Mouse (Mus musculus) forebrain, embryonic 16.5 days (tissue): ENCODE results near the gene Flt4. TPM values are rescaled to one million over a fixed set of nuclear protein-coding genes. Genes with fewer than 3 reads are reported as not detected.
"Not testable (repeated sequence)": the region's sequence is repeated elsewhere in the genome, so short reads cannot be mapped to it uniquely, and the experiment has no call there.

Source experiments
- ATAC-seq: fragments of 200-750 bp; cut with Nextera tagmentation; 2 replicates; pipeline ENCODE4 v1.8.0; 2017; ENCODE audit warnings: mild to moderate bottlenecking, moderate library complexity
- H3K27ac ChIP-seq: fragments of 300-500 bp; sonication (generic); 2 replicates; pipeline ENCODE4 v1.5.1; 2014; ENCODE audit warnings: low read length, control low read depth
- H3K27me3 ChIP-seq: fragments of 300-500 bp; sonication (generic); replicated peaks from 2 replicates; pipeline ENCODE4 v1.6.1; 2014; ENCODE audit warnings: low read length; ENCODE audit not compliant: control insufficient read depth, insufficient read depth
- H3K36me3 ChIP-seq: fragments of 300-500 bp; sonication (generic); 2 replicates; pipeline ENCODE4 v1.6.1; 2014; ENCODE audit not compliant: control insufficient read depth, insufficient read depth
- H3K4me1 ChIP-seq: fragments of 300-500 bp; sonication (generic); replicated peaks from 2 replicates; pipeline ENCODE4 v1.6.1; 2014; ENCODE audit warnings: low read length; ENCODE audit not compliant: control insufficient read depth, insufficient read depth
- H3K4me2 ChIP-seq: fragments of 300-500 bp; sonication (generic); 2 replicates; pipeline ENCODE4 v1.6.1; 2014; ENCODE audit warnings: mild to moderate bottlenecking, low read length, control low read depth
- H3K4me3 ChIP-seq: fragments of 300-500 bp; sonication (generic); replicated peaks from 2 replicates; pipeline ENCODE4 v1.5.1; 2014; ENCODE audit warnings: mild to moderate bottlenecking, low read length, control low read depth
- H3K9ac ChIP-seq: fragments of 300-500 bp; sonication (generic); replicated peaks from 2 replicates; pipeline ENCODE4 v1.6.1; 2014; ENCODE audit warnings: low read depth, low read length, control low read depth
- H3K9me3 ChIP-seq: fragments of 300-500 bp; sonication (generic); 2 replicates; pipeline ENCODE4 v1.6.1; 2016; ENCODE audit warnings: low read length; ENCODE audit not compliant: control insufficient read depth
- WGBS: fragments of 180-500 bp; shearing (Covaris S2); extraction: QIAGEN DNeasy Blood & Tissue Kit; methylation state at CpG from one replicate; pipeline ENCODE4 v1.1.7; 2014; 5-methylcytosine and 5-hydroxymethylcytosine counted together
- polyA plus RNA-seq: library from polyadenylated mRNA; unstranded; fragments of >200 nt; fragmentation: Nextera tagmentation; extraction: Ambion mirVana; gene quantifications from 2 replicates; pipeline ENCODE4 v1.2.1, GENCODE M21; 2015

Gene Flt4
- 1.4 and 1.7 TPM in 2 replicates for polyA plus RNA-seq

GRCm38 (mm10) chr11:49608938-49609867 is at the start of gene Flt4:
TSS of gene Flt4 (plus strand) at chr11:49609263.
- ATAC-seq: peak; percentile 82
- H3K9me3 ChIP-seq, H3K27ac ChIP-seq, H3K4me1 ChIP-seq, H3K36me3 ChIP-seq: not testable (repeated sequence)
- Histone ChIP-seq H3K4me2 (peak within 1 kb of the TSS; percentile 57), H3K27me3 (peaks cover 12% of the 10 kb centered on the region), H3K9ac (peak within 1 kb of the TSS; percentile 37; the same call in 1 of the 2 replicates), H3K4me3 (peak within 1 kb of the TSS; percentile 37)
- 5% methylated on average over 44 of the region's 61 CpGs for WGBS

- not testable (repeated sequence) for H3K4me3 ChIP-seq, H3K27ac ChIP-seq, H3K9me3 ChIP-seq, H3K4me2 ChIP-seq, H3K36me3 ChIP-seq, H3K9ac ChIP-seq, H3K4me1 ChIP-seq, H3K27me3 ChIP-seq, ATAC-seq
- 43% methylated on average over 2 of the region's 2 CpGs for WGBS
Observed at GRCm38 (mm10) chr11:49575054-49575453, 34.0 kb upstream of the Flt4 start.

GRCm38 (mm10) chr11:49580452-49580851 is 28.6 kb upstream of the Flt4 start:
- not testable (repeated sequence) for H3K4me3 ChIP-seq, H3K27ac ChIP-seq, H3K9me3 ChIP-seq, ATAC-seq, H3K4me2 ChIP-seq, H3K27me3 ChIP-seq, H3K36me3 ChIP-seq, H3K4me1 ChIP-seq, H3K9ac ChIP-seq
- WGBS: 89% methylated on average over 8 of the region's 8 CpGs

GRCm38 (mm10) chr11:49590213-49590612 is 18.9 kb upstream of the Flt4 start:
- Histone ChIP-seq H3K4me3 (no peak overlapping the region), H3K27ac (no peak overlapping the region), H3K36me3 (no peaks in the 10 kb centered on the region), H3K9me3 (no peaks in the 10 kb centered on the region), H3K4me1 (no peaks in the 10 kb centered on the region), H3K9ac (no peak overlapping the region), H3K27me3 (no peaks in the 10 kb centered on the region), H3K4me2 (no peak overlapping the region)
- no peak for ATAC-seq
- WGBS: 92% methylated on average over 19 of the region's 19 CpGs

GRCm38 (mm10) chr11:49597149-49597548 is 11.9 kb upstream of the Flt4 start:
- H3K36me3 ChIP-seq, H3K4me2 ChIP-seq, H3K27me3 ChIP-seq, H3K27ac ChIP-seq, H3K9me3 ChIP-seq, H3K9ac ChIP-seq, ATAC-seq, H3K4me1 ChIP-seq, H3K4me3 ChIP-seq: not testable (repeated sequence)
- WGBS: 43% methylated on average over 2 of the region's 2 CpGs

GRCm38 (mm10) chr11:49608306-49608705 is 757 bp upstream of the Flt4 start:
- 89% methylated on average over 5 of the region's 5 CpGs for WGBS
- not testable (repeated sequence) for H3K4me3 ChIP-seq, H3K27ac ChIP-seq, H3K9me3 ChIP-seq, H3K9ac ChIP-seq, H3K4me2 ChIP-seq, H3K4me1 ChIP-seq, H3K36me3 ChIP-seq, ATAC-seq
- peaks cover 12% of the 10 kb centered on the region for H3K27me3 ChIP-seq

- peak; percentile 31 for ATAC-seq
- peak overlapping the region; percentile 57 for H3K4me2 ChIP-seq
- not testable (repeated sequence) for H3K9ac ChIP-seq
Observed at GRCm38 (mm10) chr11:49609868-49610824, 1.1 kb downstream of the Flt4 start.

GRCm38 (mm10) chr11:49611349-49611748 is 2.3 kb downstream of the Flt4 start:
- WGBS: 10% methylated on average over 3 of the region's 3 CpGs
- H3K27ac ChIP-seq, H3K36me3 ChIP-seq, ATAC-seq, H3K4me1 ChIP-seq, H3K9me3 ChIP-seq, H3K4me2 ChIP-seq, H3K4me3 ChIP-seq, H3K9ac ChIP-seq: not testable (repeated sequence)
- peaks cover 14% of the 10 kb centered on the region for H3K27me3 ChIP-seq

More at GRCm38 (mm10) chr11:49609868-49610824, 1.1 kb downstream of the Flt4 start:
- H3K36me3 ChIP-seq, H3K27ac ChIP-seq, H3K9me3 ChIP-seq, H3K4me1 ChIP-seq: not testable (repeated sequence)
- Histone ChIP-seq H3K27me3 (peaks cover 12% of the 10 kb centered on the region), H3K4me3 (peak overlapping the region; percentile 37)
- 1% methylated on average over 47 of the region's 52 CpGs for WGBS

- Histone ChIP-seq H3K9me3 (no peaks in the 10 kb centered on the region), H3K27ac (no peak overlapping the region), H3K4me3 (no peak overlapping the region), H3K27me3 (peaks cover 14% of the 10 kb centered on the region), H3K4me2 (no peak overlapping the region), H3K9ac (no peak overlapping the region), H3K36me3 (no peaks in the 10 kb centered on the region), H3K4me1 (peaks cover 5% of the 10 kb centered on the region; the same call in 1 of the 2 replicates)
- no peak for ATAC-seq
- WGBS: 57% methylated on average over 3 of the region's 3 CpGs
Observed at GRCm38 (mm10) chr11:49612154-49612553, 3.1 kb downstream of the Flt4 start.
